Mouse (Mus musculus) forebrain, embryonic 12.5 days (tissue): ENCODE data around the gene Ech1. TPM values are rescaled to one million over a fixed set of nuclear protein-coding genes. Genes with fewer than 3 reads are reported as not detected.

ENCODE experiments used
- ATAC-seq: fragments of 200-750 bp; cut with Nextera tagmentation; 2 replicates; pipeline ENCODE4 v1.8.0; 2017; ENCODE audit warnings: moderate TSS enrichment; ENCODE audit not compliant: low FRiP score
- H3K27ac ChIP-seq: fragments of 300-500 bp; sonication (generic); 2 replicates; pipeline ENCODE4 v1.5.1; 2016; ENCODE audit warnings: mild to moderate bottlenecking
- H3K27me3 ChIP-seq: fragments of 300-500 bp; sonication (generic); 2 replicates; pipeline ENCODE4 v1.6.1; 2016; ENCODE audit warnings: mild to moderate bottlenecking
- H3K36me3 ChIP-seq: fragments of 300-500 bp; sonication (generic); replicated peaks from 2 replicates; pipeline ENCODE4 v1.6.1; 2016; ENCODE audit warnings: mild to moderate bottlenecking
- H3K4me1 ChIP-seq: fragments of 300-500 bp; sonication (generic); 2 replicates; pipeline ENCODE4 v1.6.1; 2016
- H3K4me2 ChIP-seq: fragments of 300-500 bp; sonication (generic); 2 replicates; pipeline ENCODE4 v1.6.1; 2016; ENCODE audit warnings: mild to moderate bottlenecking, moderate library complexity
- H3K4me3 ChIP-seq: fragments of 300-500 bp; sonication (generic); replicated peaks from 2 replicates; pipeline ENCODE4 v1.5.1; 2016; ENCODE audit warnings: mild to moderate bottlenecking
- H3K9ac ChIP-seq: fragments of 300-500 bp; sonication (generic); 2 replicates; pipeline ENCODE4 v1.6.1; 2016; ENCODE audit warnings: mild to moderate bottlenecking
- H3K9me3 ChIP-seq: fragments of 300-500 bp; sonication (generic); 2 replicates; pipeline ENCODE4 v1.6.1; 2016
- WGBS: fragments of 180-500 bp; shearing (Covaris S2); methylation state at CpG from one replicate; pipeline ENCODE4 v1.1.7; 2016; 5-methylcytosine and 5-hydroxymethylcytosine counted together
- polyA plus RNA-seq: library from polyadenylated mRNA; unstranded; fragments of >200 nt; fragmentation: Nextera tagmentation; extraction: Ambion mirVana; gene quantifications from 2 replicates; pipeline ENCODE4 v1.2.1, GENCODE M21; 2016

The Ech1 gene
- polyA plus RNA-seq = 63.9 and 64.2 TPM in 2 replicates

DNA sequence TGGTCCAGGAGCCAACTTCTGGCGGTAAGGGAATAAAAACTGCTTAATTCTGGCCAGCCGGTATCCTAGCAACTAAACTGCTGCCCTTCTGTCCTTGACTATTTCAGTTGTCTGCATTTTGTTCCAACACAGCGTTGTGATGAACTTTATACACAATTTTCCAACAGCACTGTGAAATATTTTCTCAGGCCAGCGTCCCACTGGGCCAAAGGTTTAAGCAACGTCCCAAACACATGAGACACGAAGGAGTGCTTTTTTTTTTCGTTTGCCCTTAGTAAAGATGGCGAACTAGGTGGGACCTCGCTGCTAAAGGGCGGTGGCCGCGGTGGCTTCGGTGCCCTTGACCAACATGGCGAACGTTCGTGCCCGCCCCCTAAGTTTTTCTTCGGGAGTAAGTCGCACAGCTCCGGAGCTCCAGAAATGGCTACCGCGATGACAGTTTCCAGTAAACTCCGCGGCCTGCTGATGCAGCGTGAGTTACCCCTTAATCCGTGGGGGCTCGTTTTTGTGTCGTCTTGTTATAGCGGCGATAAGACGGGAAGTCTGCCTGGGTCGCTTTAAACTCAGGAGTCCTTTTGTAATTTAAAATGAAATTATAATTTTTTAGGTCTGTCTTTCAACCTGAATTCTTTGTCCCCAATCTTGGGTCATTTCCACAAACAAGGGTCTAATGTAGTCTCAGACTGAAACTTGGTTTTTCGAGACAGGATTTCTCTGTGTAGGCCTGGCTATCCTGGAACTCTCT, at the start of gene Ech1:
TSS of gene Ech1 (plus strand) at position 277 of the 745 bp plus-strand sequence.
- Histone ChIP-seq H3K9me3 (no peaks in the 10 kb centered on the region), H3K4me3 (peak within 1 kb of the TSS; percentile 47), H3K4me2 (peak within 1 kb of the TSS; percentile 57), H3K27me3 (no peaks in the 10 kb centered on the region), H3K9ac (peak within 1 kb of the TSS; percentile 54), H3K36me3 (peaks cover 36% of the 10 kb centered on the region), H3K27ac (peak within 1 kb of the TSS; percentile 83), H3K4me1 (peaks cover 23% of the 10 kb centered on the region)
- peak; percentile 71 for ATAC-seq
- WGBS = 3% methylated on average over 33 of the region's 33 CpGs

DNA sequence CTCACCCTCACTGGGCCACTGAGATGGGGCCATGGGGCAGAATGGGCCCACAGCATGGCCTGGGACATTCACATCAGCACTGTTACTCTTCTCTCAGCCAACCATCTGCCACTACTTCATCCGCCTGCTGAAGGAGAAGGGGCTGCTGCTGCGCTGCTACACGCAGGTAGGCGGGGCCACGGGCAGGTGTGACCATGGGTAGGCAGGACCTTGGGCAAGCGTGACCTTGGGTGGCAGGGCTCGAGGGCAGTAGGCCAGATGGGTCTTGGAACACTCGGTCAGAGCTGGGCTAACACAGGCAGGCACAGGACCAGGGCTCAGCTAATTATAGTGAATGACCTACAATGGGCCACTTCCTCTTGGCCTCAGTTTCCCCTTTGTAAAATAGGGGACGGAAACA, 46.2 kb upstream of the Ech1 start:
- no peak overlapping the region for H3K4me3 ChIP-seq
- no peak overlapping the region for H3K27ac ChIP-seq
- no peak for ATAC-seq
- peaks cover 23% of the 10 kb centered on the region for H3K36me3 ChIP-seq
- H3K4me2 ChIP-seq = no peak overlapping the region
- H3K4me1 ChIP-seq = peaks cover 3% of the 10 kb centered on the region; the same call in 1 of the 2 replicates
- H3K9ac ChIP-seq = no peak overlapping the region
- no peaks in the 10 kb centered on the region for H3K27me3 ChIP-seq
- whole genome bisulfite sequencing = 89% methylated on average over 9 of the region's 9 CpGs
- no peaks in the 10 kb centered on the region for H3K9me3 ChIP-seq

GRCm38 (mm10) chr7:28780067-28780658, 44.9 kb upstream of the Ech1 start:
- no peak overlapping the region for H3K9ac ChIP-seq
- H3K27ac ChIP-seq = no peak overlapping the region
- peaks cover 3% of the 10 kb centered on the region; the same call in 1 of the 2 replicates for H3K4me1 ChIP-seq
- 47% methylated on average over 6 of the region's 6 CpGs for WGBS
- peak; percentile 77 for ATAC-seq
- no peak overlapping the region for H3K4me2 ChIP-seq
- no peak overlapping the region for H3K4me3 ChIP-seq
- no peaks in the 10 kb centered on the region for H3K27me3 ChIP-seq
- no peaks in the 10 kb centered on the region for H3K9me3 ChIP-seq
- peaks cover 23% of the 10 kb centered on the region for H3K36me3 ChIP-seq

- no peak overlapping the region for H3K4me3 ChIP-seq
- 83% methylated on average over 7 of the region's 7 CpGs for whole genome bisulfite sequencing
- no peak overlapping the region for H3K27ac ChIP-seq
- no peak for ATAC-seq
- H3K9ac ChIP-seq = no peak overlapping the region
- H3K27me3 ChIP-seq = no peaks in the 10 kb centered on the region
- H3K4me2 ChIP-seq = no peak overlapping the region
- peaks cover 3% of the 10 kb centered on the region; the same call in 1 of the 2 replicates for H3K4me1 ChIP-seq
- H3K36me3 ChIP-seq = peaks cover 30% of the 10 kb centered on the region
- no peaks in the 10 kb centered on the region for H3K9me3 ChIP-seq
Observed at GRCm38 (mm10) chr7:28780857-28781256, 44.2 kb upstream of the Ech1 start.

- 91% methylated on average over 8 of the region's 8 CpGs for WGBS
- peaks cover 34% of the 10 kb centered on the region for H3K36me3 ChIP-seq
- no peaks in the 10 kb centered on the region for H3K9me3 ChIP-seq
- no peak for ATAC-seq
- H3K27ac ChIP-seq = no peak overlapping the region
- H3K27me3 ChIP-seq = no peaks in the 10 kb centered on the region
- H3K4me1 ChIP-seq = peaks cover 3% of the 10 kb centered on the region; the same call in 1 of the 2 replicates
- H3K9ac ChIP-seq = no peak overlapping the region
- no peak overlapping the region for H3K4me2 ChIP-seq
- H3K4me3 ChIP-seq = no peak overlapping the region
Observed at GRCm38 (mm10) chr7:28781261-28781663, 43.8 kb upstream of the Ech1 start.

GRCm38 (mm10) chr7:28785161-28785560, 39.9 kb upstream of the Ech1 start:
- ATAC-seq = no peak
- H3K27ac ChIP-seq = no peak overlapping the region
- no peak overlapping the region for H3K9ac ChIP-seq
- no peaks in the 10 kb centered on the region for H3K27me3 ChIP-seq
- 80% methylated on average over 5 of the region's 5 CpGs for WGBS
- H3K4me1 ChIP-seq = peaks cover 2% of the 10 kb centered on the region; the same call in 1 of the 2 replicates
- peaks cover 29% of the 10 kb centered on the region for H3K36me3 ChIP-seq
- H3K4me3 ChIP-seq = no peak overlapping the region
- H3K9me3 ChIP-seq = no peaks in the 10 kb centered on the region
- no peak overlapping the region for H3K4me2 ChIP-seq

DNA sequence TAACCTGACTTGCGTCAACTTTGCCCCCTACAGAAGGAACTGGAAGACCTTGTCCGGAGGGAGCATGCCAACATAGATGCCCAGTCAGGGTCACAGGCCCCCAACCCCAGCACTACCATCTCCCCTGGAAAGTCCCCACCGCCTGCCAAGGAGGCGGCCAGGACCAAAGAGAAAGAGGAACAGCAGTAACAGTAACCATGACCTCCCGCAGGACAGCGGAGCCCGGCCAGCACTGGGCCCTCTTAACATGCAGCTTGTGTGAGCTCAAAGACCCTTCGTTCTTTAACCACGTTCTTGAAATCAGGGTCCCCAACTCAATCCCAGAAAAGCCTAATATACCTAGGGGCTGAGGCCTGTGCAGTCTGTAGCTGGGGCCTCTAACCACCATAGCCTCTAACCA, 37.1 kb upstream of the Ech1 start:
- no peaks in the 10 kb centered on the region for H3K4me1 ChIP-seq
- no peak overlapping the region for H3K27ac ChIP-seq
- 92% methylated on average over 9 of the region's 9 CpGs for WGBS
- ATAC-seq = no peak
- peaks cover 26% of the 10 kb centered on the region for H3K36me3 ChIP-seq
- H3K9ac ChIP-seq = no peak overlapping the region
- no peaks in the 10 kb centered on the region for H3K9me3 ChIP-seq
- H3K4me2 ChIP-seq = no peak overlapping the region
- no peak overlapping the region for H3K4me3 ChIP-seq
- H3K27me3 ChIP-seq = no peaks in the 10 kb centered on the region

- Histone ChIP-seq H3K4me3 (no peak within 1 kb of the TSS), H3K9ac (no peak within 1 kb of the TSS)
- WGBS = 75% methylated on average over 4 of the region's 5 CpGs
Observed at GRCm38 (mm10) chr7:28788307-28789195, 36.5 kb upstream of the Ech1 start, which contains the start of gene Rinl. Rinl (plus strand) TSS chr7:28788969.

DNA sequence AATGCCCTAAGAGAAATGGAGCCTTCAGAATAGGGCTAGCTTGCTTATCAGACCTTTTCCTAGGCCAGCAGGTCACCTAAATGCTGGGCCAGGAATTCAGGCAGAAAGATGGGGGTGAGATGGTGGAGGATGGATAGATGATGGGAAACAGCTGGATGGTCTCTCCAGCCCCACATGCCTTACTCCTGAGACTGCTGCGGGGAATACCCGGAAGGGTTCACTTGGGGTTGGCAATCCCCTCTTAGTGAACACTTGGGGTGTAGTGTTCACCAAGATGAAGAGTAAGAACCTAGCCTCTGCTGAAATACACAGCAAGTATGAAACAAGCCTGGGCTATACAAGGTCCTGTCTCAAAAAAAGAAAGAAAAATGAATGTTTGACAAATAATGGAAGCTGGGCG, 35.8 kb upstream of the Ech1 start:
- no peak overlapping the region for H3K4me2 ChIP-seq
- no peak for ATAC-seq
- peaks cover 23% of the 10 kb centered on the region for H3K36me3 ChIP-seq
- no peaks in the 10 kb centered on the region for H3K4me1 ChIP-seq
- H3K4me3 ChIP-seq = no peak overlapping the region
- H3K9ac ChIP-seq = no peak overlapping the region
- H3K27me3 ChIP-seq = no peaks in the 10 kb centered on the region
- H3K9me3 ChIP-seq = no peaks in the 10 kb centered on the region
- no peak overlapping the region for H3K27ac ChIP-seq
- 83% methylated on average over 3 of the region's 3 CpGs for WGBS

More at GRCm38 (mm10) chr7:28788307-28789195, 36.5 kb upstream of the Ech1 start, which contains the start of gene Rinl:
- Histone ChIP-seq H3K27ac (no peak within 1 kb of the TSS), H3K4me2 (no peak within 1 kb of the TSS), H3K4me1 (no peaks in the 10 kb centered on the region), H3K27me3 (no peaks in the 10 kb centered on the region), H3K9me3 (no peaks in the 10 kb centered on the region), H3K36me3 (peaks cover 23% of the 10 kb centered on the region)
- no peak for ATAC-seq

GRCm38 (mm10) chr7:28790066-28790806, 34.8 kb upstream of the Ech1 start:
- H3K27ac ChIP-seq = no peak overlapping the region
- 51% methylated on average over 8 of the region's 8 CpGs for WGBS
- H3K4me3 ChIP-seq = no peak overlapping the region

DNA sequence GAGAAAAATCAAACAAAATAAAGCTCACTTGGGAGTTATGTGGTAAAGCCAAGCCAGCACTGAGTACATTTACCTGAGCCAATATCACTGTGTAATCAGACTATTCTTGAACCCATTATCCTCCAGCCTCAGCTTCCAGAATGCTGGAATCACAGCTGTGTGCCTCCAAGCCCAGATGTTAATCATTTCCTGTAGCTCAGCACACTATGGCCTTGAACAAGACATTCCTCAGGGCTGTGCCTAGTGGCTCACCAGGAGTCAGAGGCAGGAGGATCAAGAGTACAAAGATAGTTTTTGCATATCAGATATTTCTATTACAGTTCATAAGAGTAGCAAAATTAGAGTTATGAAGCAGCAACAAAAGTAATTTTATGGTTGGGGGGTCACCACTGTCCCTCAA, 33.3 kb upstream of the Ech1 start:
- H3K36me3 ChIP-seq = peaks cover 9% of the 10 kb centered on the region; the same call in 1 of the 2 replicates
- no peak overlapping the region for H3K9ac ChIP-seq
- H3K4me1 ChIP-seq = peaks cover 5% of the 10 kb centered on the region; the same call in 1 of the 2 replicates
- no peak overlapping the region for H3K4me3 ChIP-seq
- H3K9me3 ChIP-seq = no peaks in the 10 kb centered on the region
- H3K4me2 ChIP-seq = no peak overlapping the region
- no peak for ATAC-seq
- H3K27ac ChIP-seq = no peak overlapping the region
- peaks cover 3% of the 10 kb centered on the region; the same call in 1 of the 2 replicates for H3K27me3 ChIP-seq

More at GRCm38 (mm10) chr7:28790066-28790806, 34.8 kb upstream of the Ech1 start:
- no peaks in the 10 kb centered on the region for H3K9me3 ChIP-seq
- H3K4me2 ChIP-seq = no peak overlapping the region
- ATAC-seq = no peak
- H3K36me3 ChIP-seq = peaks cover 22% of the 10 kb centered on the region
- no peak overlapping the region for H3K9ac ChIP-seq
- peaks cover 3% of the 10 kb centered on the region; the same call in 1 of the 2 replicates for H3K27me3 ChIP-seq
- H3K4me1 ChIP-seq = no peaks in the 10 kb centered on the region
